Mouse (Mus musculus) testis, adult 2 months (tissue): ENCODE measurements around the gene Fam69a. TPM values are rescaled to one million over a fixed set of nuclear protein-coding genes. Genes with fewer than 3 reads are reported as not detected.

Experiments
- H3K27ac ChIP-seq: fragments of 200-500 bp; 2 replicates; pipeline ENCODE4 v1.5.1; 2012; ENCODE audit warnings: low read depth, low read length; ENCODE audit not compliant: control insufficient read depth, insufficient read depth
- H3K27me3 ChIP-seq: fragments of 200-500 bp; 2 replicates; pipeline ENCODE4 v1.6.1; 2012; ENCODE audit warnings: mild to moderate bottlenecking, low read length, moderate library complexity; ENCODE audit not compliant: control insufficient read depth, insufficient read depth
- H3K36me3 ChIP-seq: fragments of 200-500 bp; 2 replicates; pipeline ENCODE4 v1.6.1; 2012; ENCODE audit warnings: mild to moderate bottlenecking, low read length; ENCODE audit not compliant: control insufficient read depth, insufficient read depth
- H3K4me1 ChIP-seq: fragments of 200-500 bp; 2 replicates; pipeline ENCODE4 v1.6.1; 2012; ENCODE audit warnings: low read length; ENCODE audit not compliant: control insufficient read depth, insufficient read depth
- H3K4me3 ChIP-seq: fragments of 200-500 bp; 2 replicates; pipeline ENCODE4 v1.5.1; 2012; ENCODE audit warnings: low read depth, mild to moderate bottlenecking, low read length, moderate library complexity, mixed read lengths; ENCODE audit not compliant: control insufficient read depth
- CTCF ChIP-seq: fragments of 200-500 bp; IDR thresholded peaks from 2 replicates; pipeline ENCODE4 v1.5.1; 2012; ENCODE audit warnings: low read depth, mild to moderate bottlenecking, inconsistent platforms, low read length, moderate library complexity; ENCODE audit not compliant: control insufficient read depth, insufficient read depth, insufficient replicate concordance
- POLR2A ChIP-seq: fragments of 200-500 bp; IDR thresholded peaks from 2 replicates; pipeline ENCODE4 v1.6.1; 2012; ENCODE audit warnings: low read depth, mild to moderate bottlenecking, inconsistent platforms, low read length, moderate library complexity; ENCODE audit not compliant: control insufficient read depth
- polyA plus RNA-seq: library from polyadenylated mRNA; depleted of rRNA; stranded (reverse); fragments of >200 nt; gene quantifications from 2 replicates; pipeline ENCODE4 v1.2.3, GENCODE M21; 2012

Fam69a gene
- polyA plus RNA-seq, 1 experiment, result 2.3 TPM

DNA sequence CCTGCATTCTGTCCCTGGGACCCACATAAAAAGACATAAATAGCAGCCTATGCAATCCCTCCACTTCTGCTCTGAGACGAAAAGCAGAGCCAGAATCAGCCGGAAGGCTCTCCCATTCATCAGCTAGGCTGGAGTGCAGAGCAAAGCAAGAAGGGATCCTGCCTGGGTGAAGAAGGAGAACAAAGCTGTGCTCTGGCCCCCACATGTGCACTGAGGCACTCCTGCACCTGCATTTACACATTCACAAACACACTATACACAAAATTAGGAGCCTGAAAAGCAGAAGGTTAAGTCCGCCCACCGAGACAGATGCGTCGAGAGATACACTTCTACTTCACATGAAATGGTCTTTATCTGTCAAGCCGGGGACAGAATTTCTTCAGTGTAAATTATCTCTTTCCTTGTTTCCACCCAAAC lies 113.0 kb downstream of the Fam69a start:
- Histone ChIP-seq H3K4me1 (peaks cover 2% of the 10 kb centered on the region), H3K36me3 (no peaks in the 10 kb centered on the region), H3K27ac (no peak overlapping the region), H3K4me3 (no peak overlapping the region), H3K27me3 (no peaks in the 10 kb centered on the region)
- TF ChIP-seq CTCF (no peak), POLR2A (no peak)

DNA sequence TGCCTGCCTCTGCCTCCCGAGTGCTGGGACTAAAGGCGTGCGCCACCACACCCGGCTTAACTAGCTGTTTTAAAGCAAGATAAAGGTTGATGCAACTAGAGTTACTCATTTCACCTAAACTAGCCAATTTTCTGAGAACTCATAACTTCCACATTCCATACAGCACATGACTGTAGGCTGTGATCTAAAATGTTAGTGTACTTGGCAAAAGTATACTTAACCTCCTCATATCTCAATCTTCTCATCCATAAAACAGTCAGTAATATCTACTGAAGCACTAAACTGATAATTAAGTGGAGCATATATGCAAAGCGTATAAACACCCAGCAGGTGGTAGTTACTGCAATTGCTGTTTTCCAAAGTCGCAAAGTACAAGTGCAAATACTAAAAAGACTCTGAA lies 113.6 kb downstream of the Fam69a start:
- TF ChIP-seq POLR2A (no peak), CTCF (no peak)
- H3K27me3 ChIP-seq, result no peaks in the 10 kb centered on the region
- H3K4me1 ChIP-seq, result peaks cover 2% of the 10 kb centered on the region
- no peak overlapping the region for H3K4me3 ChIP-seq
- no peaks in the 10 kb centered on the region for H3K36me3 ChIP-seq
- no peak overlapping the region for H3K27ac ChIP-seq

DNA sequence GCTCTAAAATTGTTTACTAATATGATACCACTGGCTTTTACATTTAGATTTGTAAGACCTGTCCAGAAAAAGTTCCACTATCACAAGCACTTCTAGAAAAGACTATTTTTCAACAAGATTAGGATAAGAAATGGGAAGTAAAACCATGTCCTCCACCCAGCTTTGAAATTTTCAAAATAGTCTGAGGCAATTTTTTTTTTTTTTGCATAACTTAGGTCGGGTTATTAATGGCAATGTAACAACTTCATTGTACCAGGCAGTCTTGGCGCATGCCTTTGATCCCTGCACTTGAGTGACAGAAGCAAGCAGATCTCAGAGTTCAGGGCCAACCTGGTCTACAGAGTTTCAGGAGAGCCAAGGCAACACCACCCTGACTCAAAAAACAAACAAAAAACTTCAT lies 117.2 kb downstream of the Fam69a start:
- H3K4me3 ChIP-seq, result no peak overlapping the region
- no peaks in the 10 kb centered on the region for H3K27me3 ChIP-seq
- no peak for TF ChIP-seq POLR2A
- TF ChIP-seq CTCF, result no peak
- H3K27ac ChIP-seq, result no peak overlapping the region
- peaks cover 2% of the 10 kb centered on the region for H3K4me1 ChIP-seq
- no peaks in the 10 kb centered on the region for H3K36me3 ChIP-seq

DNA sequence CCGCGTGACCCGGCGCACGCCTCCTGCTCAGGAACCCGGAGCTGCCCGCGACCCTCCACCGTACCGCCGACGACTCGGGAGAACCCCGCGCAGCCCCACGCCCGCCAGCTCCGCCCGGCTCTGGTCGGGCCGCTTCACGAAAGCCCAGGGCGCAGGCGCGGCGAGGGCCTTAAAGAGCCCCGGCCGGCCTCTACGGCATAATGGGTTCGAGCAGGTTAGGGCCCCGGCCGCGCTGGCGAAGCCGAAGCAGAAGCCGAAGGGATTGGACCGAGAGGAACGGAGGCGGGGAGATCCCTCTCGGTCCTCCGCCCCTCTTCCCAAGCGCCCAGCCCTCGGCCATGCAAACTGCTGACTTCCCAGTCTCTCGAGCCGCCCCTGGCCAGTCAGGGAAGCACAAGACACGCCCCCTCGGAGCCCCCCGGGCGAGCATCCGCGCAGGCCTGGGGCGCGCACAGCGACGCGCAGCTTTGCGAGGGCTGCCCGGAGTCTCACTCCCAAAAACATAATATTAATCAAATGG lies 117.9 kb downstream of the Fam69a start:
- H3K27me3 ChIP-seq, result no peaks in the 10 kb centered on the region
- H3K27ac ChIP-seq, result peak overlapping the region; percentile 61
- peak overlapping the region; percentile 97 for H3K4me3 ChIP-seq
- peaks cover 2% of the 10 kb centered on the region for H3K4me1 ChIP-seq
- peak; percentile 62 for TF ChIP-seq POLR2A
- TF ChIP-seq CTCF, result 0 out of 2 replicates have a peak, but pooled peaks have one; percentile 12
- H3K36me3 ChIP-seq, result no peaks in the 10 kb centered on the region

DNA sequence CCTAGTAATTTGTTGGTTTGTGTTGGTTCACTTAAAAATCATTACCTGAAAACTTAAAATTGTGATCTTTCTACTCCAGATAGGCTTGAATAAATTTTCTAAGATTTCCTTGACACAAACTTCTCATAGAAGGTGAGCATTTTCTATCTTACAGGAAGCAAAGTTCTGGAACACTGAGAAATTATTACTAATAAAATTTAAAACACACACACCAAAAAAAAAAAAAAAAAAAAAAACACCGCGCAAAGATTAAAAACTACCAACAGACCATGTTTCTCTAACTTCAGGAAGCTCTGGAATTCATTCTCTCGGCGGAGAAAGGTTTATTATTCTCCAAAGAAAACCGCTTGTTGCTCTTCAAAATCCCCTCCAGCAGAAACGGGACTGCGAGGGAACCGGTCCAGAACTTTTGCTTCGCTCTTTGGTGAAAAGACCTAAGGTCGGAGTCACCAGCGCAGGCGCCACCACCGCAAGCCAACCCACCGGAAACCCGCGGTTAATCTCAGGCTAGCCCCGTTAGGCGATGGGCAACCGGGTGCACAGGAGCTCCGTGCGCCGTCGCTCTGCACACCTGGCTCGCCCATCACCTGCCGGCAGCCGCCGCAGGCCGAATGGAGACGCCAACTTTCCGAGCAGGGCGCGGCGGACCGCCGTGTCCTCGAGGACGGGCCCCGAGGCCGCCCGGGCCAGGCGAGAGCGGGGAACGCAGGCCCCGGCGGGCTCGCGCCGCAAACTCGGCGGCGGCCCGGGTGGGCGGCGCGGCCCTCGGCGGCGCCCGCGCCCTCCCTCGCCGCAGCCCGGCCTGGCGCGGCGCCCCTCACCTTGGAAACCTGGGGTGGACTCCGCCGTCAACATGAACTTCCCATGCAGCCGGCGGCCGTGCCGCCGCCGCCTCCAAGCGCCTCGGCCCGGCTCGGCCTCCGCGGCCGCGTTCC lies 118.6 kb downstream of the Fam69a start:
- peak overlapping the region; percentile 97 for H3K4me3 ChIP-seq

DNA sequence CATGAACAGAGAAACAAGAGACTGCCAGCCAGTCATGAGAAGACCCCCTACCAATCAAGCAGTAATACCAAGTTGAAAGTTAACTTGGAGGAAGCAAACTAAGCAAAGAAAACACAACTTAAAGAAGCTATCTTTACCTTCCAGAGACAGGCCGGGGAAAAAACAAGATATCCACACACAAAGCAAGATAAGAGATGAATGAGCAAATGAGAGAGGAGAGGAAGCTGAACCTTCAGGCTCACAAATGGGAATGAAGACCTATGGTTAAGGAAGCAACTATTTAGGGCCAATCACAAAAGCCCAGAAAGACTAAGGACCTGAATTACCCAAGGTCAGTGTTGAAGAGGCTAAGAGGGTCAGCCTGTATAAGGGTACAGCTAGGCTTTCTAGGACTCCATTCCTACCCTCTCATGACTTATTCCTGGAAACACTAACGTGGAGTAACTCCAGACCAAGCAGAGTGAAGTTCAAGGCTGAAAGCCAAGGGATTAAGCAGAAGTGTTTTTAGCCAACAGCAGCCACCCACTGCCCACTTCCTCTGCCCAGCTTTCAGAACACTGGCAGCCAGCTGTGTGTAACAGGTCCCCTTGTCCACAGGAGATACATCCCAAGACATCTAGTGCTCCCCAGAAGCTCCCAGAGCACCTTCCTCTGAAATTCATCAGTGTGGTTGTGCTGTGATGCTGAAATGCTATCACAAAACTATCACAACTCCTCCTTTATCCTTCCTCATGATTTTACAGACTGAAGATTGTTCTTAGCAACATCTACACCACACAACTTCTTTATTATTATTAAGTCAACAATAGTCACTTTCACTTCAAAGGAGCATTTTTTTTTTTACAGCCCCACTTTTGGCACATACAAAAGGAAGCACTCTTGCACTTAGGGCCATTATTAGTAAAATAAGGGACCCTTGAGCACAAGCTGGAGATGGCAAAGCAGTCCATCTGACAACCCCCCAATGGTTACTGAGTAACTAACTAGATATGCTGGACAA lies 120.5 kb downstream of the Fam69a start:
- TF ChIP-seq CTCF (no peak), POLR2A (no peak)
- peak overlapping the region; percentile 34; the same call in 1 of the 2 replicates for H3K4me3 ChIP-seq

More for the DNA sequence above, 118.6 kb downstream of the Fam69a start:
- Histone ChIP-seq H3K4me1 (peaks cover 2% of the 10 kb centered on the region), H3K36me3 (no peaks in the 10 kb centered on the region), H3K27me3 (no peaks in the 10 kb centered on the region), H3K27ac (peak overlapping the region; percentile 61)
- no peak for TF ChIP-seq CTCF
- peak; percentile 27; the same call in 1 of the 2 replicates for TF ChIP-seq POLR2A

More for the DNA sequence above, 120.5 kb downstream of the Fam69a start:
- no peaks in the 10 kb centered on the region for H3K36me3 ChIP-seq
- no peak overlapping the region for H3K27ac ChIP-seq
- H3K4me1 ChIP-seq, result peaks cover 2% of the 10 kb centered on the region
- no peaks in the 10 kb centered on the region for H3K27me3 ChIP-seq
